Comparison of ENCODE assay signal across 7 mouse cellular contexts in genomic region chr10:80350292-80350691, GRCm38 (mm10). TPM values are rescaled to one million over a fixed set of nuclear protein-coding genes. Genes with fewer than 3 reads are reported as not detected.
DNase-seq lines count a peak whose midpoint lies in the region; ATAC-seq and TF ChIP-seq lines count a peak whose summit lies in the region.

No protein-coding gene starts in this region.

- H3K27ac ChIP-seq in intestine, embryonic 14.5 days (ENCODE audit: low read depth) = no peak overlapping the region
- H3K27ac ChIP-seq in limb, embryonic 10.5 days = no peak overlapping the region
- H3K27ac ChIP-seq in midbrain, embryonic 12.5 days (replicated peaks) = no peak overlapping the region
- no peak overlapping the region for H3K27ac ChIP-seq in small intestine, adult 2 months (ENCODE audit: insufficient read depth, low read depth, low read length)

- no peak overlapping the region for H3K4me2 ChIP-seq in intestine, embryonic 14.5 days (ENCODE audit: low read length)
- no peak overlapping the region for H3K4me2 ChIP-seq in midbrain, embryonic 12.5 days (replicated peaks)

- H3K27me3 ChIP-seq in intestine, embryonic 14.5 days (replicated peaks; ENCODE audit: control insufficient read depth, insufficient read depth, low read length) = peaks cover 80% of the 10 kb centered on the region
- peaks cover 100% of the 10 kb centered on the region for H3K27me3 ChIP-seq in limb, embryonic 10.5 days (ENCODE audit: low read depth, poor library complexity, severe bottlenecking)
- H3K27me3 ChIP-seq in midbrain, embryonic 12.5 days = peaks cover 98% of the 10 kb centered on the region
- peaks cover 2% of the 10 kb centered on the region; the same call in 1 of the 2 replicates for H3K27me3 ChIP-seq in small intestine, adult 2 months (ENCODE audit: control insufficient read depth, insufficient read depth, low read length)

- TF ChIP-seq CTCF in small intestine, adult 2 months (IDR thresholded peaks at IDR 0.05; ENCODE audit: extremely low read depth, insufficient read length, insufficient replicate concordance, low read depth, low read length) = peak; percentile 93

- TF ChIP-seq POLR2A in small intestine, adult 2 months (IDR thresholded peaks at IDR 0.05; ENCODE audit: low read depth, low read length) = no peak

- ATAC-seq in intestine, embryonic 14.5 days (replicated peaks; ENCODE audit: low FRiP score, low TSS enrichment, low read depth) = peak; percentile 74
- peak; percentile 71 for ATAC-seq in midbrain, embryonic 12.5 days (ENCODE audit: low FRiP score, low read depth)

- H3K9me3 ChIP-seq in intestine, embryonic 14.5 days (ENCODE audit: control insufficient read depth, low read length) = no peaks in the 10 kb centered on the region
- H3K9me3 ChIP-seq in limb, embryonic 10.5 days (replicated peaks) = no peaks in the 10 kb centered on the region
- H3K9me3 ChIP-seq in midbrain, embryonic 12.5 days = no peaks in the 10 kb centered on the region

- H3K9ac ChIP-seq in intestine, embryonic 14.5 days (ENCODE audit: low read length) = no peak overlapping the region
- no peak overlapping the region for H3K9ac ChIP-seq in midbrain, embryonic 12.5 days (replicated peaks)

- no peaks in the 10 kb centered on the region for H3K36me3 ChIP-seq in intestine, embryonic 14.5 days (ENCODE audit: control insufficient read depth, insufficient read depth, low read length)
- H3K36me3 ChIP-seq in limb, embryonic 10.5 days = 0 out of 2 replicates have a peak, but pooled peaks cover 2% of the 10 kb centered on the region
- H3K36me3 ChIP-seq in midbrain, embryonic 12.5 days = no peaks in the 10 kb centered on the region
- H3K36me3 ChIP-seq in small intestine, adult 2 months (ENCODE audit: control insufficient read depth, insufficient read depth, low read length) = no peaks in the 10 kb centered on the region

- 7% methylated on average over 7 of the region's 7 CpGs for WGBS in intestine, embryonic 14.5 days
- WGBS in limb, embryonic 10.5 days = 3% methylated on average over 7 of the region's 7 CpGs
- 4% methylated on average over 7 of the region's 7 CpGs for WGBS in midbrain, embryonic 12.5 days
- 1% methylated on average over 7 of the region's 7 CpGs for WGBS in small intestine, adult 2 months

- H3K4me1 ChIP-seq in intestine, embryonic 14.5 days (replicated peaks; ENCODE audit: control insufficient read depth, insufficient read depth, low read length) = peaks cover 18% of the 10 kb centered on the region
- peaks cover 20% of the 10 kb centered on the region for H3K4me1 ChIP-seq in limb, embryonic 10.5 days
- peaks cover 16% of the 10 kb centered on the region for H3K4me1 ChIP-seq in midbrain, embryonic 12.5 days
- H3K4me1 ChIP-seq in small intestine, adult 2 months (ENCODE audit: control insufficient read depth, insufficient read depth, insufficient read length, low read length) = peaks cover 27% of the 10 kb centered on the region

- intact Hi-C loops in gastrocnemius, postnatal 36 days (cut with DNase I) = loop anchor here (2.0 kb wide), 1 partner anchor 25 kb away; no protein-coding TSS in a partner anchor

- no peak overlapping the region for H3K4me3 ChIP-seq in intestine, embryonic 14.5 days (ENCODE audit: low read depth, low read length)
- H3K4me3 ChIP-seq in limb, embryonic 10.5 days = no peak overlapping the region; the same call in 1 of the 2 replicates
- H3K4me3 ChIP-seq in midbrain, embryonic 12.5 days = no peak overlapping the region
- H3K4me3 ChIP-seq in small intestine, adult 2 months (ENCODE audit: low read depth, low read length) = no peak overlapping the region

- peak; percentile 89 to 93 for DNase-seq in adrenal gland, adult 18-20 months (ENCODE audit: low spot score in 2 of 2)
- peak; percentile 92 for DNase-seq in embryo, embryonic 10.5 days (ENCODE audit: low spot score)
- DNase-seq in gastrocnemius, postnatal 36 days = peak; percentile 83 to 87
- DNase-seq in intestine, embryonic 14.5 days (ENCODE audit: low spot score) = peak; percentile 99
- DNase-seq in limb, embryonic 10.5 days (ENCODE audit: low spot score) = peak; percentile 93

RNA-seq across cellular contexts. Expression of gene Adamtsl5, which starts 2.1 kb away (rescaled TPM):
- 10 to 100 TPM in 1 of 2 experiments, 1 to 10 TPM in 1; 5.1 to 11.5 TPM for total RNA-seq in adrenal gland, adult 18-20 months (2021)
- total RNA-seq in gastrocnemius, postnatal 36 days (2021) = 10 to 100 TPM; 27.4 to 38.1 TPM
- 8.1 and 8.7 TPM in 2 replicates for polyA plus RNA-seq in intestine, embryonic 14.5 days (2014; fragmentation: Nextera tagmentation; extraction: Ambion mirVana)
- polyA plus RNA-seq in limb, embryonic 10.5 days (2016; fragmentation: Nextera tagmentation; extraction: Ambion mirVana) = 0.39 and 0.48 TPM in 2 replicates
- polyA plus RNA-seq in midbrain, embryonic 12.5 days (2016; fragmentation: Nextera tagmentation; extraction: Ambion mirVana) = 0.38 and 0.79 TPM in 2 replicates
- polyA plus RNA-seq in small intestine, adult 2 months (2012; rRNA removed) = 74.2 and 136 TPM in 2 replicates

RNA-seq across cellular contexts. Expression of gene Plk5, which starts 6.0 kb away (rescaled TPM):
- total RNA-seq in adrenal gland, adult 18-20 months (2021) = under 1 TPM; 0.19 to 0.27 TPM
- total RNA-seq in gastrocnemius, postnatal 36 days (2021) = under 1 TPM; 0.15 to 0.20 TPM
- polyA plus RNA-seq in intestine, embryonic 14.5 days (2014; fragmentation: Nextera tagmentation; extraction: Ambion mirVana) = 0.22 and 0.32 TPM in 2 replicates
- polyA plus RNA-seq in limb, embryonic 10.5 days (2016; fragmentation: Nextera tagmentation; extraction: Ambion mirVana) = 0.31 and 0.48 TPM in 2 replicates
- 0.31 and 0.52 TPM in 2 replicates for polyA plus RNA-seq in midbrain, embryonic 12.5 days (2016; fragmentation: Nextera tagmentation; extraction: Ambion mirVana)
- 0.75 and 5.9 TPM in 2 replicates for polyA plus RNA-seq in small intestine, adult 2 months (2012; rRNA removed)

RNA-seq across cellular contexts. Expression of gene Reep6, which starts 20.5 kb away (rescaled TPM):
- 10 to 100 TPM; 10.2 to 20.8 TPM for total RNA-seq in adrenal gland, adult 18-20 months (2021)
- 1 to 10 TPM; 1.3 to 1.5 TPM for total RNA-seq in gastrocnemius, postnatal 36 days (2021)
- polyA plus RNA-seq in intestine, embryonic 14.5 days (2014; fragmentation: Nextera tagmentation; extraction: Ambion mirVana) = 42.4 and 58.1 TPM in 2 replicates
- 5.4 and 6.6 TPM in 2 replicates for polyA plus RNA-seq in limb, embryonic 10.5 days (2016; fragmentation: Nextera tagmentation; extraction: Ambion mirVana)
- 3.1 and 4.3 TPM in 2 replicates for polyA plus RNA-seq in midbrain, embryonic 12.5 days (2016; fragmentation: Nextera tagmentation; extraction: Ambion mirVana)
- 186 and 287 TPM in 2 replicates for polyA plus RNA-seq in small intestine, adult 2 months (2012; rRNA removed)

RNA-seq across cellular contexts. Expression of gene Pcsk4, which starts 21.0 kb away (rescaled TPM):
- total RNA-seq in adrenal gland, adult 18-20 months (2021) = 1 to 10 TPM; 1.6 to 3.1 TPM
- total RNA-seq in gastrocnemius, postnatal 36 days (2021) = 1 to 10 TPM; 1.1 to 2.0 TPM
- 6.8 and 7.3 TPM in 2 replicates for polyA plus RNA-seq in intestine, embryonic 14.5 days (2014; fragmentation: Nextera tagmentation; extraction: Ambion mirVana)
- polyA plus RNA-seq in limb, embryonic 10.5 days (2016; fragmentation: Nextera tagmentation; extraction: Ambion mirVana) = 6.1 and 6.3 TPM in 2 replicates
- 2.4 and 3.7 TPM in 2 replicates for polyA plus RNA-seq in midbrain, embryonic 12.5 days (2016; fragmentation: Nextera tagmentation; extraction: Ambion mirVana)
- 18.0 and 27.0 TPM in 2 replicates for polyA plus RNA-seq in small intestine, adult 2 months (2012; rRNA removed)

RNA-seq across cellular contexts. Expression of gene 2310011J03Rik, which starts 30.0 kb away (rescaled TPM):
- 10 to 100 TPM; 25.0 to 28.9 TPM for total RNA-seq in adrenal gland, adult 18-20 months (2021)
- total RNA-seq in gastrocnemius, postnatal 36 days (2021) = 1 to 10 TPM; 5.5 to 6.2 TPM
- polyA plus RNA-seq in intestine, embryonic 14.5 days (2014; fragmentation: Nextera tagmentation; extraction: Ambion mirVana) = 43.4 and 45.2 TPM in 2 replicates
- 58.2 and 60.9 TPM in 2 replicates for polyA plus RNA-seq in limb, embryonic 10.5 days (2016; fragmentation: Nextera tagmentation; extraction: Ambion mirVana)
- polyA plus RNA-seq in midbrain, embryonic 12.5 days (2016; fragmentation: Nextera tagmentation; extraction: Ambion mirVana) = 36.2 and 44.5 TPM in 2 replicates
- 47.4 and 74.1 TPM in 2 replicates for polyA plus RNA-seq in small intestine, adult 2 months (2012; rRNA removed)
